Mouse (Mus musculus) retina, postnatal 7 days (tissue): ENCODE measurements at regions not wholly inside any gene's neighbourhood (a gene's known extent, or its start where the extent isn't known, plus 50 kb on each side); places are given as distances from the start of the nearest gene placed in this dataset.

Experiments used
- DNase-seq: peaks from one replicate; pipeline ENCODE4 v3.0.0-alpha.2; 2012; ENCODE audit warnings: low read depth, low spot score

DNA sequence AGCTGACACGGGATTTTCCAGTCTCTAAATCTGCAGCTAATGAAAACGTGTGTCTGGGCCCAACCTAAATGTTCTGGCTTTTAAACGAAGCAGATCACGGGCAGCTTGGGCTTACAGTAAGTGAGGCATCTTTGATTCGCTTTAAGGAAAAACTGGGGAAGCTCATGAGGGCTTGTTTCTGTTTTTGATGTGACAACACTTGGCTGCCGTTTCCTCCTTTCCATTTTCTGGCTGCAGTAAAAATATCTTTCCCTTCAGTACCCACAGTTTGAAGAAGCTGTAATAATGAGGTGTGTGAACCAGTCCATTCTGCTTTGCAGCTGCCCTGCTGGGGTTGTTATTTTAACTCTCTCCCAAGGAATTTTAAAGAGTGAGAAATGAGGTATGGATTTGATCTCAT is 69.9 kb upstream of the Dkk2 start:
- no peak for DNase-seq

DNA sequence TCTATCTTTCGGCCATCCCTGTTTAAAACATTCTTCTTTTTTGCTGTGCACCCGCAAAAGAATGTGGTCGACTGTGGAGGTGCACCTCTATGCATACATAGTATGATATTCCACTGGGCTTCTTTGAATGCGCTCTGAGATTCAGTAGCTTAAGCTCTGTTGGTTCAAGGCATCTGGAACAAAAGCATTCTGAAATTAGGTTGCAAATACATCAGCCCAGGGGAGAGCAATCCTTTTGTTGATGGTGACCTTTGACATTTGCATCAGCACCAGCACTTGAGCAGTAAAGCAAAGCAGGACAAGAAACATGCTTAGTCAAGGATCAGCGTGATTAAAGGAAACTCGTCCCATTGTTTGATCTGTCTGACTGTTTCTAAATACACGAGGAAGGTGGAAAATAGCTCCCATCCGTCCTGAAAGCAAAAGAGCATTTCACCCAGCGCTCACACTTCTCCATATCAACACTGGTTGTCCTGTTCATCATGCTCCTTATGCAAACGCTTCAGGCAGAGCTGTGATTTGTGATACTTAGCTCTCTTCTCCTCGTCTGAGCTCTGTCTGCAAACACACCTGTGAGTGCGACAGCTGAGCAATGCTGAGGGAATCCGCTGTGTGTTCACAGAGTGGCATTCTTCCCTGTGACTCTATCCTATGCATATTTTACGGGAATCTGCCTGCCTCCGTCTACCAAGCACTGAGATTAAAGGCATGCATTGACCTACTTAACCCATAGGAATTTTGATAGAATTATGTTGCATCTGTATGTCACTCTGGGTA is 67.4 kb upstream of the Dkk2 start:
- no peak for DNase-seq

DNA sequence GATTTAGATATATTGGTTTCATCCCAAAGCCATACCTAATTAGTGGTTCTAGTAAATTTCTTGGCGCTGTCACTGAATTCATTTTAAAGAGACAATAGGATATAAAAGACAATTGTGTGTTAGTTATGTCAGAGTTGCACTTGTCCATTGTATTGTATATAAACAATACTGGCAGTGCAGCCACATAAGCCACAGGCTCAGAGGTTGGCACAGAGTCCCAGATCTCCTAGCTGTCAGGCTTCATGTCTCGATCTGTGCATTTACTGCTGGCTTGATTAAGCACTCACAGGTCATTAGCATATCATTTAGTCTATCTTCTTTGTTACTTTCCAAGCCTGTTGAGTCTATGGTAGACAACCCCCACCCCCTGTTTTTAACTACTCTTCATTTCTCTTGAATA is 66.6 kb upstream of the Dkk2 start:
- DNase-seq: no peak

DNA sequence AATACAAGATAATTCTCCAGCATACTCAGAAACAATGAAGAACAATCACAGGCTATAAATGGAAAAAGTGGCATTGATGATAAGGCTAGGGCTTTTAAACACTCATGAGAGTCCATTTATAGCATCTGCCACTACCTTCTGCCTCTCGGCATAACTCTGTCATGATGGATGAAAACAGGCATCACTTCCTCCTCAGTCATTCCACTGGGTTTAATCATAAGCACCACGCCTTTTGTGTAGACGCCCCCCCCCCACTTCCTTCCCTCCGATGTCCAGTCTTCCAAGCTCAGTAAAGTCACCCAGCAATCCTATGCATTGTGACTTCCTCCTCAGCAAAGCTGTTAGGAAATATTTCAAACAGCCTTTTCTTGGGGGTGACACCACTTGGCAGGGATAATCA is 63.1 kb upstream of the Dkk2 start:
- no peak for DNase-seq

DNA sequence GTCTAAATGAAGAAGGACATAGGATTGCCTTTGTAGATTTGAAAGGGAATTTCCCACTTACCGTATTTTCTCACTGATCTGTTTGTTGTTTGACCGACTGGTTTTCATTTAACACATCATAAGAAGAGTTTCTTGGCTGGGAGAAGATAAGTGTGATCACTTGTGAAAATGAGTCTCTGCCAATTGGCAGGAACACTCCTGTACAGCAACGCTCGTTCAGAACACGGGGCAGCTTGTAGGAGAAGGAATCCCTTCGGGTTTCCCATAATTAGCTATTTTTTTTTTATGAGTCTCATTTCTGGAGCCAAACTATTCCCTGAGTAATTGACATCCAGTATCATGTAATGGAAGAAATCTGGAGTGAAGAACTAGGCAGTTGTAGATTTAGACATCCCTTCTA is 61.8 kb upstream of the Dkk2 start:
- no peak for DNase-seq

DNA sequence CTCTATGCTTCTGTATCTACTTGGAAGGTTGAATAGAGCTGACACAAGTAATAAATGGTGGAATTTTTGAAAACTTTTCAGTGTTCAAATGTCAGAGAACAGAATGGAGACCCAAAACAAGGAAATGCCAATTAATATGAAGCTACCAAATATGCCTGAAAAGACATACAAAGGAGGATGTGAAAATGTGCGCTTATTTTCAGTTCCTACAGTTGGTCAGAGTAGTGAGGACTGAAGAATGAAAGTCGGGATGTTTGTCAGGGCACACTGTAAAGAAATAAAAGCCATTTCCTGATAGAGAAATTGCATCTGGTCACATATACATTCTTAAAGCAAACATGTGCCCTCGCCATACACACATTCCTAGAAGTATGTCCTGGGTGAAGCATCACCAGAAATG is 56.0 kb upstream of the Dkk2 start:
- DNase-seq: no peak

DNA sequence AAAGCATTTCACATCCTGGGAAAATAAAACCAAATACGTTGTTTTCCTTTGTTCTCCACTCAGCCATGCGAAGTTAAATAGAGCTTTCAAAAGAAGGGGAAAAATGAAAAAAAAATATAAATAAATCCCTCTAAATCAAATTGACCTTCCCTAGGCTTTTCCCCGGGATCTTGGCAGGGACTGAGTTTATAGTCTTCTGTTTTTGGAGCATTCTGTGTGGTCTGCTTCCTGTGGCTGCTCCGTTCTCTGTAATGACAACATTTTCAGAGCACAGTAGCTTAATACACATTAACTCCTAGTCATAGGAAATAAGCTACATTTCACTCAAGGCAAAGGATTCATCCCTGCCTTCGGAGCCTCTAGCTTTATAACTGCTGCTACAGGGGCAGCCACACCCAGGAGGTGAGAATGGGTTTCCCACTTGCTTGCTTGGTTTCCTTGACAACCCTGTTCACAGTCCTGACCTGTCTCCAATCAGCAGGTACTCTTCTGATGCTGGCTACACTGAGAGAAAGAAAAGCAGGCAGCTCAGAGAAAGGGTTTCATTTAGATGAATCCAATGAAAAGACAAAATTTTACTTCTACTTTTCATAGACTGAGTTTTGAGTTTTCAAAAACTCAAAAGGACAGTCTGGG is 51.9 kb upstream of the Dkk2 start:
- no peak for DNase-seq

DNA sequence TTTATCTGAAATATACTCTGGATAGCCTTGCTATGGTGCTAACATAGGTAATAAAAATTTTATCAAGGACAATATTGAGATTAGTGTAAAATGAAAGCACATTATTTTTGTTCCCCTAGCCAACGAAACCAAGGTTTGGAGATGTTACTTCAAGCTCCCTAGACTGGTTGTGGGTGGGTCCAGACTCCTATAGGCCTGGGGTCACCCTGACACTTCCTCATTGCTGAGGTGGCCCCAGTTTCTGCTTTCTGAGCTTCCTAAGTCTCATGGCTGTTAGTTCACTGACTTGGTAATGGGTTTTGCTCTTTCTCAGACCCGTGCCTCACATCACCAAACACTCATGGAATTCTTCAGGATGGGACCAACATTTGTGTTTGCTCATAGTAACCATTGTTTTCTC is 49.9 kb upstream of the Dkk2 start:
- DNase-seq: no peak
